ENCODE assay signal across 32 mouse cellular contexts in genomic region chr11:80882229-80882810, GRCm38 (mm10). TPM values are rescaled to one million over a fixed set of nuclear protein-coding genes. Genes with fewer than 3 reads are reported as not detected.
DNase-seq lines count a peak whose midpoint lies in the region; ATAC-seq lines count a peak whose summit lies in the region.
"Had no signal": no experiment of that assay in that cellular context is flagged by ENCODE, and none has a peak within 500 bp of the region (broad histone marks: within the 10 kb centered on the region; RNA-seq: fewer than 3 reads in every experiment).

No protein-coding gene starts in this region.

- ATAC-seq in frontal cortex, adult (ENCODE audit: low TSS enrichment) = peak; percentile 48; the same call in 1 of the 2 replicates
- ATAC-seq in kidney, embryonic 16.5 days (ENCODE audit: low FRiP score, low TSS enrichment) = no peak
- ATAC-seq: forebrain, embryonic 15.5 days; intestine, embryonic 16.5 days; lung, postnatal 0 days; midbrain, embryonic 13.5 days had no signal

- WGBS in kidney, embryonic 16.5 days = 86% methylated on average over 7 of the region's 7 CpGs

- no peaks in the 10 kb centered on the region for H3K36me3 ChIP-seq in kidney, embryonic 16.5 days (ENCODE audit: insufficient read depth, low read length)
- H3K36me3 ChIP-seq: embryonic facial prominence, embryonic 13.5 days; forebrain, embryonic 10.5 days; forebrain, embryonic 15.5 days; heart, embryonic 10.5 days; heart, embryonic 15.5 days; hindbrain, embryonic 12.5 days; kidney, embryonic 15.5 days; limb, embryonic 10.5 days; limb, embryonic 15.5 days; liver, embryonic 13.5 days; midbrain, embryonic 13.5 days; stomach, embryonic 15.5 days had no signal

- peak; percentile 28 for DNase-seq in cerebellum, adult 18-20 months
- DNase-seq in cerebellum, adult 11 months = no peak
- no peak for DNase-seq in frontal cortex, postnatal 25 days (ENCODE audit: low spot score in 2 of 2)
- peak; percentile 30 for DNase-seq in kidney, postnatal 14 days
- DNase-seq in right cerebral cortex, adult 18-20 months = peak; percentile 49
- no peak for DNase-seq in right cerebral cortex, postnatal 10 days (ENCODE audit: low spot score in 2 of 2)
- DNase-seq: adrenal gland, postnatal 10 days; gastrocnemius, postnatal 14 days; layer of hippocampus, postnatal 36 days; liver, embryonic 13.5 days; lung, adult 18-20 months; lung, postnatal 4 days; right cerebral cortex, postnatal 25 days had no signal

- H3K9ac ChIP-seq in kidney, embryonic 16.5 days (replicated peaks; ENCODE audit: low read length) = no peak overlapping the region
- H3K9ac ChIP-seq: embryonic facial prominence, embryonic 13.5 days; forebrain, embryonic 15.5 days; heart, embryonic 15.5 days; hindbrain, embryonic 12.5 days; kidney, embryonic 15.5 days; limb, embryonic 15.5 days; liver, embryonic 13.5 days; midbrain, embryonic 13.5 days; stomach, embryonic 15.5 days had no signal

- H3K4me1 ChIP-seq in kidney, embryonic 16.5 days (ENCODE audit: insufficient read depth, low read length) = peaks cover 2% of the 10 kb centered on the region; the same call in 1 of the 2 replicates
- H3K4me1 ChIP-seq: forebrain, embryonic 10.5 days; heart, embryonic 10.5 days; liver, embryonic 13.5 days; megakaryocyte, embryonic 14.5 days; midbrain, embryonic 13.5 days; stomach, embryonic 15.5 days had no signal

- no peak overlapping the region for H3K4me2 ChIP-seq in kidney, embryonic 16.5 days (replicated peaks; ENCODE audit: low read depth, low read length)
- H3K4me2 ChIP-seq: embryonic facial prominence, embryonic 13.5 days; forebrain, embryonic 15.5 days; heart, embryonic 15.5 days; hindbrain, embryonic 12.5 days; kidney, embryonic 15.5 days; limb, embryonic 15.5 days; liver, embryonic 13.5 days; midbrain, embryonic 13.5 days; stomach, embryonic 15.5 days had no signal

- H3K9me3 ChIP-seq in kidney, embryonic 16.5 days (ENCODE audit: low read length) = no peaks in the 10 kb centered on the region
- H3K9me3 ChIP-seq: embryonic facial prominence, embryonic 13.5 days; forebrain, embryonic 10.5 days; forebrain, embryonic 15.5 days; heart, embryonic 10.5 days; heart, embryonic 15.5 days; hindbrain, embryonic 12.5 days; kidney, embryonic 15.5 days; limb, embryonic 10.5 days; limb, embryonic 15.5 days; liver, embryonic 13.5 days; megakaryocyte, embryonic 14.5 days; midbrain, embryonic 13.5 days; stomach, embryonic 15.5 days had no signal

- no peaks in the 10 kb centered on the region for H3K27me3 ChIP-seq in kidney, embryonic 16.5 days (ENCODE audit: insufficient read depth, low read length)
- H3K27me3 ChIP-seq: embryonic facial prominence, embryonic 13.5 days; forebrain, embryonic 15.5 days; kidney, embryonic 15.5 days; limb, embryonic 15.5 days; midbrain, embryonic 13.5 days; stomach, embryonic 15.5 days had no signal

- no peak overlapping the region for H3K27ac ChIP-seq in kidney, embryonic 16.5 days (ENCODE audit: low read length)
- H3K27ac ChIP-seq: embryonic facial prominence, embryonic 13.5 days; forebrain, embryonic 10.5 days; forebrain, embryonic 15.5 days; heart, embryonic 10.5 days; heart, embryonic 15.5 days; hindbrain, embryonic 12.5 days; kidney, embryonic 15.5 days; limb, embryonic 10.5 days; limb, embryonic 15.5 days; liver, embryonic 13.5 days; midbrain, embryonic 13.5 days; stomach, embryonic 15.5 days had no signal

- H3K4me3 ChIP-seq in kidney, embryonic 16.5 days (ENCODE audit: low read length) = no peak overlapping the region
- H3K4me3 ChIP-seq: embryonic facial prominence, embryonic 13.5 days; forebrain, embryonic 10.5 days; forebrain, embryonic 15.5 days; heart, embryonic 10.5 days; heart, embryonic 15.5 days; hindbrain, embryonic 12.5 days; kidney, embryonic 15.5 days; limb, embryonic 10.5 days; limb, embryonic 15.5 days; liver, embryonic 13.5 days; megakaryocyte, embryonic 14.5 days; midbrain, embryonic 13.5 days; stomach, embryonic 15.5 days had no signal

RNA-seq across cellular contexts. Expression of gene Spaca3, which starts 24.2 kb away (rescaled TPM):
- not detected in 2 replicates for polyA plus RNA-seq in kidney, embryonic 16.5 days (2015; fragmentation: Nextera tagmentation; extraction: Ambion mirVana)
- polyA plus RNA-seq: C2C12; embryonic facial prominence, embryonic 13.5 days; forebrain, embryonic 10.5 days; forebrain, embryonic 15.5 days; heart, embryonic 10.5 days; heart, embryonic 15.5 days; hindbrain, embryonic 12.5 days; intestine, embryonic 16.5 days; kidney, embryonic 15.5 days; large intestine, adult 2 months; limb, embryonic 10.5 days; limb, embryonic 15.5 days; liver, embryonic 13.5 days; lung, postnatal 0 days; midbrain, embryonic 13.5 days; neural tube, embryonic 14.5 days; stomach, embryonic 15.5 days had no signal

Comparison
In these comparisons a context has a peak if more than half of its experiments do, and no peak if none do; other contexts are left out.
1. DNase-seq: peak in cerebellum, adult 18-20 months (2 of 2), kidney, postnatal 14 days (single experiment) and right cerebral cortex, adult 18-20 months (single experiment); none in cerebellum, adult 11 months (single experiment), frontal cortex, postnatal 25 days (0 of 2) and right cerebral cortex, postnatal 10 days (0 of 2).